Mouse (Mus musculus): ENCODE results near the gene Gm49510. TPM values are rescaled to one million over a fixed set of nuclear protein-coding genes. Genes with fewer than 3 reads are reported as not detected.

Gm49510 gene
- polyA plus RNA-seq (2017; shearing (Covaris generic)): not detected

DNA sequence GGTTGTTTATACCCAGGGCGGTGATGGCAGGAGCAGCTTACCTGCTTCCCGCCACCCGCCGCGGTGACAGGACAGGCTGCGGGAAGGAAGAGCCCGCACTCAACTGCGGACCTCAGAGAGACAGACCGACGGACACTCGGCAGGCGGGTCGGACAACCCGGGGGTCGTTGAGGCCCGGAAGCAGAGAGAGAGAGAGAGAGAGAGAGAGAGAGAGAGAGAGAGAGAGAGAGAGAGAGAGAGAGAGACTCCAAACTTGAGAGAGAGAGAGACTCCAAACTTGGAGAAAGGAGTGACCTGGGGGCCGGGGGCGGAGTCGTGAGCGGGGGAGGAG lies at the start of gene Gm49510:
Gene Gm49510, plus strand, starts transcription at position 259 of the 331 bp plus-strand sequence.
- ATAC-seq: no peak

DNA sequence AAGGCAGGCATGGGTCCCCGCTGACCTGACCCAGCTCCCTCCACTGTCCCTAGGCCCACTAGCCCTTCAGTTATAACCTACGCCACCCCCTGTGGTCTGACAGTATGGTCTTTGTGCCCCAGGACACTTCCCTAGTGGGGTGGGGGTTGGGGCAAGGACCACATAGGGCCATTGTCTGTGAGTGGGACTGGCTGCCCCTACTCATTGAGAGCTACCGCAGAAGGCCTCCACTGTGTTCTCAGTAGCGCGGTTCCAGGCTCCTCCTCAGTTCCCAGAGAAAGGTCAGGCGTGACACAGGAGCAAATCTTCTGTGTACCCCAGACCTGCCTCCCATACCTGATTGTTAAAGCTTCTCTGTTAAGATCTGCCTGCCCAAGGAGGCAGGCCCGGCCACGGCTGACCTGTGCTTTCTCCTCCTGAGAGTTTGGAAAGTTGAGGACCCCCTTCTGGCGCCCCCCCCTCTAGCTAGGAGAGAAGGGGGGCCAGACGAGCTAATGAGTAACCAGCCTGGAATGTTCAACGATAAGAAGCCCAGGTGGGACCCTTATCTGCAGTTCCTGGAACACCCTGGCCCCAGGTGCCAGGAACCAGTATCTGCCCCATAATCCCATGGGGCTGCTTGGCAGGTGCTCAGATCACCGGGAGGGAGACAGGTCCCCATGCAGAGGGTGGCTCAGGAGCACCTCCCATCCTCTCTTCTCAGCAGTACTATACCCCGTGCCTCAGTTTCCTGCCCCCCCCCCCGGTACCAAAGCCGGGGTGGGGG lies 49.2 kb upstream of the Gm49510 start:
- ATAC-seq: no peak

DNA sequence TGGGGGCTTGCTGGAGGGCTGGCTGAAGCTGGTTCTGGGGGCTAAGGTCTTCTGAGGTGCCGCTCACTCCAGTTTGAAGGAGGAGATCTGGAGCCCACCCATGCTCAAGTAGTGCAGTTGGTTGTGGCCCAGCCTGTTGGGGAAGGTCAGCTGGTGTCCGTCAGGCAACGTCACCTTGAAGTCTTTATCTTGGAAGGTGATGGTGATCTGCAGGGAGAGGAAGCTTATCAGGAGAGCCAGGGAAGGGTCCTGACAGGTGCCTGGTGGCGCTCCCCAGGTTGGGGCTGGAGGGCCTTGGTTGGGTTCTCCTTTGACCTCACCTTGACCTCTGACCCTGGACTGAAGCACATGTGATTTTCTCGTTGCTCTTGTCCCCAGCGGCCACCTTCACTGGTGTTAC lies 48.5 kb upstream of the Gm49510 start:
- no peak for ATAC-seq

DNA sequence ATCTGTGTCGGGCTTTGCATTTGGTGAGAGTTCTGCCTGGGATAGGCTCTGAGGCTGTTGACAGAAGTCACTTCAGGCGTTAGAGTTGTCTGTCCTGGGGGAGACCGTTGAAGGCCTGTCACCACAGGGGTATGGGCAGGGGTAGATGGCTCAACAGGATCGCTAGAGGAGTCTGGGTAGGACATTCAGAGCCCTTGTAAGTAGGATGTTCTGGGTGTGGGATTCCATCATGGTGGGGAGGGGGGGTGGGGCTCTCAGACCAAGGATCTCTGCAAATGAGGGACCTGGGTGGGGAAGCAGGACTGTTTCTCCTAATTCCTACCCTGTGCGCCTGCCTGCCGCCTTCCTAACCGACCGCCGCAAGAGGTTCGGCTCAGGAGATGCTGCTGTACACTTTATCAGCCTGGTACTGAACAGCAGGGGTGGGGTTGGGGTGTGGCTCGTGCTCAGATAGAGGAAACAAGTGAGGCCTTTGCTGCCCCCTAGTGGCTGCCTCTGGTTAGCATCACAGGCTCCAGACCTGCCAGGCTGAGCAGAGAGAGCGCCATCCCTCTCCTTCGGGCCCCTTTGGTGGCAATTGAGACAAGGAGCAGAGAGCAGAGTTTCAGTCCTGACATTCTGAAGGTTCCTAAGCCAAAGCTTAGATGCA lies 47.8 kb upstream of the Gm49510 start:
- ATAC-seq: peak; percentile 86

DNA sequence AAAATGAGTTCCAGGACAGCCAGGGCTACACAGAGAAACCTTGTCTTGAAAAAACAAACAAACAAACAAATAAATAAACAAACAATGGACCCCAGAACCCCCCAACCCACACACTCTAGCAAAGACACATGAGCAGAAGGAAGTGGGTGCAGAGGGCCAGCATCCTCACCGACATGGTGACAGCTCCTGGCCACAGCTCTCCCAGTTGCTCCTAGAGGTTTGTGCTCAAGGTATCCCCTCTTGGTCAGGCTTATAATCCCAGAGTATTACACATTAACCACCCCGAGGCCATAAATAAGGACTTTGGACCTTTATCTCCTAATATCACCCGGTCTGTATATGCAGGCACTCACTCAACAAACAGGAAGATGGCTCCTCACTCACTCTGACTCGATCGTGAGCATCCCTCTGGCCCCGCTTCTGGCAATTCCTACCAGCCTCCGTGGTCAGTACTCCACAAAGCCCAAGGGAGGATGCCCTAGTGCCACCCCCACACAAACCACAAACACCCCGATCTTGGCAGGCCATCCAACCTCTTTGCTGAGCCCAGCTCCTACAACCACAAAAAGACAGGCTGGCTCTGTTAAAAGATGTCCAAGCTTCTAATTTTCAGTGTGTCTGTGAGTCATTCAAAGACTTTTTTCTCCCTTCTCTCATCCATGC lies 44.0 kb upstream of the Gm49510 start, which contains the start of gene Lgals2:
Gene Lgals2, minus strand, starts transcription at position 227 of the 663 bp plus-strand sequence.
- no peak for ATAC-seq

DNA sequence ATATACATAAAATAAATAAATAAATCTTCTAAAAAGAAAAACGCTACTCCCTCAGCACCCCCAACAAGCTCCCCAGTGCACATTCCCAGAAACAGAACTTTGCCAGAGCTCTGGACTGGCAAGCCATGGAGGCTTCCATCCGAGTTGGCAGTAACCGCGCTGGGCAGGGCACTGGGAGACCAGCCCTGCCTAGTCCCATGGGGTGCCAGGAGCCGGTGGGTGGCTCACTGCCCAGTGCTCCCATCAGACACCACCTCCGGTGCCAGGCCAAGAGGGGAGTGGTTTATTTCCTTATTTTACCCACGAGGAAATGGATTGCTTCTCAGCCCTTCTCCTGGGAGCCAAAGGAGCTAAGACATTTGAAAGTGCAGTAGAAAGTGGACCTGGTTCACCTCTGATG lies 42.5 kb upstream of the Gm49510 start:
- no peak for ATAC-seq

DNA sequence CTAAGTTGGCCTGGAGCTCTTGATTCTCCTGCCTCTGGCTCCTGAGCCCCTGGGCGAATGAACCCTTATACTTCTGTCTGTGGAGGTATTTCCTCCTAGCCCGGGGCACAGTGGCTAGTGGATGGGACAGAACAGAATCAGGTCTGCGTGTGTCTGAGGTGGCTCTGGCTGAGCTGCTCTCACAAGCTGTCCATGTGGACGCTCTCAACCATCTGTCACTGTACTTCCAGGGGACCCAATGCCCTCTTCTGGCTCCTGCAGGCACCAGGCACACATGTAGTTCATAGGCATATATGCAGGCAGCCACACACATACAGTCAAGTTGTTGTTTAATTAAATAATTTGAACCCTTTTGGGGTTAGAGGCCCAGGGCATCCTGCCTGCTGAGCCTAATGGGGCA lies 40.2 kb upstream of the Gm49510 start:
- no peak for ATAC-seq

DNA sequence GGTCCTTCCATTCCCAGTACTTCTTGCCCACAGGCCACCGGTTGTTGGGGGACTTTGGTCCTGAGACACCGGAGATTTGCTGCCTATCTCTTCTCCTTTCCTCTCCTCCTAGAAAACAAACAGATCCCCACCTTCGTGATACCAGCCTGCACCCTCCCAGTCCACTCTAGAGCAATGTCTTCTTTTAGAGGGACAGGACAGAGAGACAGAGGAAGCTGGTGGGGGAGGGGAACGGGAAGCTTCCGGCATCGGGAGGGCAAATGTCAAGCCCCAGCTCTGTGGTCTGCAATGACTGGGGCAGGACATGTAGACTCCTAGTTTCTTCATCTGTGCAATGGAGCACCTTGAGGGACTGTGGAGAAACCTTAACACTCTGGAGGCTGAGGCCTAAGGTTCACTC lies 39.8 kb upstream of the Gm49510 start:
- peak; percentile 28 for ATAC-seq

DNA sequence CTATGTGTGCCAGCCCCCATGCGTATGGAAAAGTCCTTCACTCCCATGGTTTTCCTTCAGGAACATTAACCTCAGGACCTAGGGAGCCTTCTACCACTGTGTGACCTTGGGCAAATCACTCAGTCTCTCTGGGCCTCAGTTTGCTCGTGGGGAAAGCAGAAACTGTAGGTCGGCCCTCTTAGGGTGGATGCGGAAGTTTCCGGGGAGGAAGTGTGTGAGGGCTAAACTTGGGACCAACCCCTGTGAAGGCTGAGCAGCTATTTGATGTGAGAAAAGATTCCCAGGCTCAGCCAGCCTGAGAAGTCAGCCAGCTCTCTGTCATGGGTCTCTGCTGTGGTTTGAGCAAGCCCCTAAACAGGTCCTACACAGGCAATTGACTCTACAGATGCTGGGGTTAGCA lies 37.2 kb upstream of the Gm49510 start:
- ATAC-seq: no peak

DNA sequence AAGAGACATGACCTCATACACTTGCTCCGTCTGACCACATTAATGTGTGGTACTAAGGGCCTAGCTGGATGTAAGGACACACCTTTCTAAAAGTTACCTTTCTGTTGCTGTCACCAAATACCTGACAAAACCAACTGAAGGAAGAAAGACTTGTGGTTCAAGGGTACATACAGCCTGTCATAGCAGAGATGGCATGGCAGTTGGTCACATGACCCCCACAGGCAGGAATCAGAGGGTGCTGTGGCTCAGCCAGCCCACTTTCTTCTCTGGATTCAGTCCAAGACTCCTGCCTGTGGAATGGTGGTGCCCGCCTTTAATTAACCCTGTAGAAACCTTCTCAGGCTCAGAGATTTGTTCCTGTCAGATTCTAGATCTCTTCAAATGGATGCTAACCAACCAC lies 36.3 kb upstream of the Gm49510 start:
- no peak for ATAC-seq

DNA sequence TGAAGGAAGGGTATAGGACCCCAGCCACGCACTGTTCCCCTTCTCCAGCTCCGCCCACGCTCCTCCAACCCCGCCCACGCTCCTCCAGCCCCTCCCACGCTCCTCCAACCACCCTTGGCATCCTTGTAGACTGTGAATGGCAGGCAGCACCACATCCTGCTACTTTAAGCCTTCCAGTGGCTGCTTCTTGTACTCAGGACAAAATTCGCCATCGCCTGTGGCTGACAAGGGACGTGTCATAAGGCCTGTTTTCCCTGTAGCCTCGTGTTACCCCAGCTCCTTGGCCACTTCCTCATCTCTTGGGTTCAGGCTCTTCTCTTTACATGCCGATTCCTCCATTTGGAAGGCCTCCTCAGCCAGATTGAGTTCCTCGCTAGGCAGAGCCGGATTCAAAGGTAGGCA lies 35.6 kb upstream of the Gm49510 start:
- ATAC-seq: no peak

DNA sequence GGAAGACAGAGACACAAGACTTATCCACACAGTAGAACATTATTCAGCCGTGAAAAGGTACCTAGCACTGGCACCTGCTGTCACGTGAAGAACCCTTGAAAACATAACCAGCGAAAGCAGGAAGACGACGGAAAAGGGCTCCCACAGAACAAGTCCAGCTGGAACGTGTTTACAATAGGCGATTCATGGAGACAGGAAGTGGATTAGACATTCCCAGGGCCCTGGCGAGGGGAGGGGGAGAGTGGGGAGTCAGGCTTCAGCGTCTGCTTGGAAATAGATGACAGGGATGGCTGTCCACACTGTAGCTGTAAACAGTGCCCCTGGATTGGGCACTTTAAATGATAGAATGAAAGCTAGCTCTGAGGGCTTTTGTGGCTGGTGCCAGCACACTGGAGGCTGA lies 31.1 kb upstream of the Gm49510 start:
- no peak for ATAC-seq

DNA sequence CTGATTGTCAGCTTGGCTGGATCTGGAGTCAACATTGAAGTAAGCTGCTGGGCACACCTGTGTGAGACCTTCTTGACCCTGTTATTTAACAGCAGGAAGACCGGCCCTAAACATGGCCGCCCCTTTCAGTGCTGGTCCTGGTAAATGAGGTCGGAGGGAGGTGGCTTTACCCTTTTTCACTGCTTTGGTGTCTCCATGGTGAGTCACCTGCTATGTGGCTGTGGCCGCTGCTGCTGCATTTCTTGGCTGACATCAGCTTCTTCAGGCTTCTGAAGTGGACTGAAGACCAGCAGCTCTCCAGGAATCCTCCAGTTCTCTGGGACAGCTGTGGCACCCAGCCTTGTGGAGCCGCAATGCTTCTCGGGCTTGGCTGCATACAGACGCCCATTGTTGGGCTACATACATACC lies 30.6 kb upstream of the Gm49510 start:
- no peak for ATAC-seq

DNA sequence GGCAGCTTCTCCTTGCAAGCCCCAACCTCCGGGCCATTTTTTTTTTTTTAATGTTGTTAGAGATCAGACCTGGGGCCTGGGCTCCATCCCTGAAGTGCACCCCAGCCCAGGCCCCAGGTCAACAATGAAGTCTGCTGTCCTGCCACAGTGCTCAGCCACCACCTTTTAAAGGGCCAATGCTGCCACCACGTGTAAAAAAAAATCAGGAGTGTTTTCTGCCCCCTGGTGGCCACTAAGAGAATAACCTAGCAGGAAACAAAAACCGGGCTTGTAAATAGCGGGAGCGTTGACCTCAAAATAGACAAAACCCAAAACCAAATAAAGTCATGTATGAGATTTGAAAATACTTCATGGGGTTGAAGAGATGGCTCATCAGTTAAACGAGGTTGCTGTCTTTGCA lies 29.7 kb upstream of the Gm49510 start:
- ATAC-seq: no peak

DNA sequence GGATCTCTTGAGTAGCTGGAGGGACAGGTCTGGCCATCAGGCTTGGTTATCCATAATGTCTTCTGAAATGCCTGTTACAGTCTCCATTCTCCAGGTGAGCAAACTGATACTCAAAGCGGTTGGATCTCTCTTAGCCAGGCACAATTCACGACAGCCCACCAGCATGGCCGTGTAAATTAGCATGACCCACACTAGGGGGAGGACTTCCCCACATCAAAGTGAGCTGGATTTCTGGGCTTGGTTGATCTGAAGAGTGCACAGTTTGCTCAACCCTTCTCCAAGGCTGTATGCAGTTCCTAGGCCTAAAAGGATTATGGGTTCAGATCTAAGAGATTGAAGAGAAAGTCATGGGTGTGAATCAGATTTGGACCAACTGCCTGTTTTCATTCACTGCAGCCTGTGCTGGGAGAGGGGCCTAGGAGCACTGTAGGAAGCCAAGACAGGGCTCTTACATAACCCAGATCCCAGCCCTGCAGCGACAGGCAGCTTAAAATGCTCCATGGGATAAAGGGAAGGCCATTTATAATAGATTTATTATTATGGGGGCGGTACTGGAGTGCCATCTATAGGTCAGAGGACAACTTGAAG lies 27.4 kb upstream of the Gm49510 start:
- no peak for ATAC-seq

DNA sequence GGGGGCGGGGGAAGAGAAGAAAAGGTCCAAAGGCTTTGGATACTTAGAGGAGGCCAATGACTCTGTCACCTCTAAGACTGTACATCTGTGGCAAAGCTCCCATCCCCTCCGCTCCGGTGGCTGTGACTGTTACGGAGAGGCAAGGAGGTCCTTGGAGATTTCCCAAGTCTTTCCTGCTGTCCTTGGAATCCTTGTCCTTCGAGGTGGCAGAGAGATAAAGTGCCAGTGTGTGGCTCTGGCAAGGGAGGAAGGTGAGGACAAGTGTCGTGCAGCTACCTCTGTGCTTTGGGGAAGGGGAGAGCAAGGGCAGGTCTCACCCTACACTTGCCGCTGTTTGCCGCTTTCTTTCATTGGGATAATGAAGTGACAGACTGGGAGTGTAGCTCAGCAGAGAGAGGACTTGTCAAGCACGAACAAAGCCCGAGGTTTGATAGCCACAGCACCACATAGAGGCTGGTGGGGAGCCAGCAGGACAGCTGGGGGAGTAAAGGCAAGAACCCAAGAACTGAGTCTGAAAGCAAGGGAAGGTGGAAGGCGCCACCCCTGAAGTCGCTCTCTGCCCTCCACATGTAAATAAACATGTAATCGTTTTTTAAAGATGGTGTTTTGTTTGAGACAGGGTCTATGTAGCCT lies 25.5 kb upstream of the Gm49510 start:
- no peak for ATAC-seq

DNA sequence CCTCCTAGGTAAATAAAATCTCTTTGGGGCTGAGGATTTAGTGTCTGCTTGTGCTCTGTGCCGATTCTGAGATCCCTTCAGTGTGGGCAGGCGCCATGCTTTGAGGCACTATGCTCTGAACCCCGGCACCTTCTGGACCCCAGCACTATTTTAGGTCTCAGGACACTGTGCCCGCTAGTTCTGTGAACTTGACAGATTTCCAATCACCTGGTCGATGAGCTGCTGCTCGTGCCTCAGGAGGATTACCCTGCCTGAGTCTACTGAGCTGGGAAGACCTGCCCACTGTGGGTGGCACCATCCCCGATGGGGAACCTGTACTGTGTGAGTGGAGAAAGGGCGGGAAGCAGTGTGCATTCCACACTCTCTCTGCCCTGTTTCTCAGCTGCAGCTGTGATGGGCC lies 24.5 kb upstream of the Gm49510 start:
- no peak for ATAC-seq

DNA sequence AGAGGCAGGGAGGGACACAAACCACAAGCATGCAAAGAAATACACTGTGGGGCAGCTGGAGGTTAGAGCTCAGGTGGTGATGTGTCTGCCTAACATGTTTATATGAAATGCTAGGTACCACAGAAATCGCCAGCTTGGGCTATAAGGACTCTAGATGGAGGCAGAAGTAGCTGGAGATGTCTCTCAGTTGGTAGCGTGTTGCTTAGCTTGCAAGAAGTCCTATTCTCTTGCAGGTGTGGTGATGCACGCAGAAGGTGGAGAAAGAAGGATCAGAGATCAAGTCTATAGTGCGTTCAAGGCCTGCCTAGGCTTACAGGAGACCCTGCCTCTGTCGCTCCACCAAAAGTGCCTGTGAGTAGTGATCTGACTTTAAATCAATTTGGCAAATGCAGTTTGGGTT lies 23.9 kb upstream of the Gm49510 start:
- no peak for ATAC-seq

DNA sequence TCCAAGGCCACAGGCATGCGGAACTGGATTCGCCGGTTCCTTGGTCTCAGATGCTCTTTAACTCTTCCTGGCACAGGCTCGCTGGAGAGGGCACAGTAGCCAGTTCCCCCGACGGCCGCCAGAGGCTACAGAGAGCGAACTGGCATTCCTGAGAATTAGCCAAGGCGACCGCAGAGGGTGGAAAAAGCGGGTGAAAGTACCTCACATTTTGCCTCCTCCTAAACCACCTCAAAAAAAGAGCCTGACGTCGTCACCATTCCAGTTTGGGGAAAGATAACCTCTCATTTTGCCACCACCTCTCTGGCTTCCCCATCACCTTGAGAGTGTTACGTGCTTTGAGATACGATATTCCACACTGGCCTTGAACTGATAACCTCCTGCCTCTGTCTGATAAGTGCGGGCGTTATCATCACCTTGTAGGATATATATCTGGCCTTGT lies 23.2 kb upstream of the Gm49510 start:
- peak; percentile 25 for ATAC-seq

DNA sequence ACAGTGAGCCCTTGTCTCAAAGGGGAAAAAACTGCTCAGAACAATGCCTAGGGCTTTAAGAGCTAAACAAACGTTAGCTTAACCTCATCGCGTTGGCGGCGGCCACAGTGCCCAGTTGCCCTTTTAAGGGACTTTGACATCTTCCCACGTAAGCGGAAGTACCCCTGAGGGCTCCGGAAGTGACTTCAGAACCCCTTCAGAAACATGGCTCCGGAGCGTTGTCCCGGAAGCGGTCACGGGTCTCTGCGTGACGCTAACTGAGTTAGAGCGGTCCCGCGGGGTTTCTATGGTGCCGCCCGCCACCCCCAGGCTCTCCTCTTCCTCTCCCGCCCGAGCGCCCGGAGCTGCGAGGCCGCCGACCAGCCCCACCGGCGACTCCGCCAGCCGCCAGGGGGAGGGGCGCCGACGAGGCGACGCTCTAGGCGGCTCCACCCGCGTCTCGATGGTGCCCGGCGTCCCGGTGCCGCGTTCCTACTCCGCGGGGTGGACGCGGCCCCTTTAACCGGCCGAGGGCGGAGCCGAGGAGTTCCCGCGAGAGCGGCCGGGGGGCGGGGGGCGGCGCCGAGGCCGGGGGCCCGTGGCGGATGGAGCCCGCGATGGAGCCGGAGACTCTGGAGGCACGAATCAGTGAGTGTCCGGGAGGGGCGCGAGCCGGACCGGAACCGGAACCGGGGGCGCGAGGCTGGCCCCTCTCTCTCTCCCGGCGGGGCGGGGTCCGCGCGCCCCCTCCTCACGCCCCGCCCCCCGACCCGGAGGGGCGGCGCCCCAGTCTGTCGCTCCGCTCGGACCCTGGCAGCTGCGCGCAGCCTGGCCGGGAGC lies 22.3 kb upstream of the Gm49510 start, which contains the start of gene Gga1:
Gene Gga1, plus strand, starts transcription at position 200 of the 819 bp plus-strand sequence.
- ATAC-seq: peak; percentile 85

DNA sequence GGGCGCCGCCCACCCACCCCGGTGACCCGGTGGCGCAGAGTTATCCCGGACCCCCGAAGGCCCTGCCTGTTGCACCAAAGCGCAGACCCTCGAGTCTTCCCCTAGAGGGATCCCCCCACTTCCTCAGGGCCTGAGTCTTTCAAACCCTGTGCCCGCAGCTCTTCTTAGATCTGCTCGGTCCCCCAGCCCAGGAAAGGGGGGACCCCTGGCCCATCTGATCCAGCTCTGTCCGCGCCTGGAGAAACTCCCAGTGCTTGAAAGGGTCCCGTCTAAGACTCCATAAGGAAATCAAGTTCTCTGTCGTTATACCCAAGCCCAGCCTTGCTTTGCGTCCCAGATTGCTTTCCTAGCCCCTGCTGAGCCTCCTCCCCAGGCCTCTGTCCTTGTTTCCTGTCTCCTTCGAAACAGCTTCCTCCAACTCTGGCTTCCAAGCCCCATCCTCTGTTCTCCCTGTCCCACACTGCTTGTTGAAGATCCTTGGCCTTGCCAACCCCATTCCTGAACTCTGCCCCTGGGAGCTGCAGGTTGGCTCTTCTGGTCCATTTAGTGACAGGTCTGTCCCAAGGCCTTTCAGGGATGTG lies 21.6 kb upstream of the Gm49510 start:
- ATAC-seq: no peak

Data from inflammation-experienced regulatory T-cells, adult 6 months (primary cell).